Mouse (Mus musculus): ENCODE measurements around the gene Endou.

Gene Endou

GRCm38 (mm10) chr15:97731111-97731510 lies at the start of gene Endou:
TSS of gene Endou (minus strand) at chr15:97731339.
- no peak for DNase-seq (ENCODE audit: low read depth, low spot score)

- DNase-seq (ENCODE audit: low read depth, low spot score) = no peak
Observed at GRCm38 (mm10) chr15:97780611-97781031, 49.5 kb upstream of the Endou start.

- no peak for DNase-seq (ENCODE audit: low read depth, low spot score)
Observed at GRCm38 (mm10) chr15:97779576-97779975, 48.4 kb upstream of the Endou start.

GRCm38 (mm10) chr15:97778311-97779098 lies 47.4 kb upstream of the Endou start, which contains the start of gene Slc48a1:
TSS of gene Slc48a1 (plus strand) at chr15:97778520.
- DNase-seq (ENCODE audit: low read depth, low spot score) = no peak

GRCm38 (mm10) chr15:97776919-97777318 lies 45.8 kb upstream of the Endou start:
- DNase-seq (ENCODE audit: low read depth, low spot score) = no peak

- DNase-seq (ENCODE audit: low read depth, low spot score) = no peak
Observed at GRCm38 (mm10) chr15:97776514-97776913, 45.4 kb upstream of the Endou start.

- DNase-seq (ENCODE audit: low read depth, low spot score) = no peak
Observed at GRCm38 (mm10) chr15:97773961-97774370, 42.8 kb upstream of the Endou start.

GRCm38 (mm10) chr15:97773108-97773507 lies 42.0 kb upstream of the Endou start:
- DNase-seq (ENCODE audit: low read depth, low spot score) = no peak

- no peak for DNase-seq (ENCODE audit: low read depth, low spot score)
Observed at GRCm38 (mm10) chr15:97770280-97770679, 39.1 kb upstream of the Endou start.

GRCm38 (mm10) chr15:97768192-97768591 lies 37.1 kb upstream of the Endou start:
- no peak for DNase-seq (ENCODE audit: low read depth, low spot score)

- no peak for DNase-seq (ENCODE audit: low read depth, low spot score)
Observed at GRCm38 (mm10) chr15:97767280-97768186, 36.4 kb upstream of the Endou start, which contains the start of gene Rapgef3. TSS of gene Rapgef3 (minus strand) at chr15:97767972.

- DNase-seq (ENCODE audit: low read depth, low spot score) = no peak
Observed at GRCm38 (mm10) chr15:97766594-97767279, 35.6 kb upstream of the Endou start.

GRCm38 (mm10) chr15:97766194-97766593 lies 35.1 kb upstream of the Endou start:
- no peak for DNase-seq (ENCODE audit: low read depth, low spot score)

GRCm38 (mm10) chr15:97765090-97765794 lies 34.1 kb upstream of the Endou start:
- no peak for DNase-seq (ENCODE audit: low read depth, low spot score)

GRCm38 (mm10) chr15:97764532-97764931 lies 33.4 kb upstream of the Endou start:
- DNase-seq (ENCODE audit: low read depth, low spot score) = no peak

- DNase-seq (ENCODE audit: low read depth, low spot score) = no peak
Observed at GRCm38 (mm10) chr15:97763256-97764049, 32.3 kb upstream of the Endou start.

- DNase-seq (ENCODE audit: low read depth, low spot score) = no peak
Observed at GRCm38 (mm10) chr15:97762733-97763132, 31.6 kb upstream of the Endou start.

GRCm38 (mm10) chr15:97761438-97761837 lies 30.3 kb upstream of the Endou start:
- DNase-seq (ENCODE audit: low read depth, low spot score) = no peak

GRCm38 (mm10) chr15:97760952-97761351 lies 29.8 kb upstream of the Endou start:
- DNase-seq (ENCODE audit: low read depth, low spot score) = no peak

- no peak for DNase-seq (ENCODE audit: low read depth, low spot score)
Observed at GRCm38 (mm10) chr15:97760006-97760405, 28.9 kb upstream of the Endou start.

Measured in retina, adult 2 months (tissue).